Mouse (Mus musculus): ENCODE results near the gene Fdps. TPM values are rescaled to one million over a fixed set of nuclear protein-coding genes. Genes with fewer than 3 reads are reported as not detected.

The Fdps gene
- polyA plus RNA-seq, 1 experiment from 2014 or later, result 138 TPM

DNA sequence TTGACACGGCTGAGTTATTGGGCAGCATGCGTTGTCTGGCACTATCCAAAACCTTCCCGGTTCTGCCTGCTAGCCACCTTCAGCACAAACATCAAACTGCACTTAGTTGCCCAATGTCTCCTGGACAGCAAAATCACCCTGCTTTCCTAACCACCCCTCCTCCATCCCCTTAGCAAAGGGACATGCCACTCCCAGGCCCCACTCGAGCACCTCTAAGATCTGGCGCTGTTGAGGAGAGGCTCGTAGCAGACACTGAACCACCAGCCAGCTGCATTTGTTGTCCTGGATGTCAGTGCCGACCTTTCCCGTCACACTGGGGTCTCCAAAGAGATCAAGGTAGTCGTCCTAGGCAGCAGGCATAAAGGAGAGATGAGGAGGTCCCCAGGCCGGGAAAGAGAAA, 7.7 kb downstream of the Fdps start:
- no peak overlapping the region for H3K4me3 ChIP-seq (ENCODE audit: low read depth, low read length)
- no peaks in the 10 kb centered on the region for H3K9me3 ChIP-seq (ENCODE audit: control insufficient read depth)
- no peak overlapping the region for H3K9ac ChIP-seq (ENCODE audit: low read depth, low read length)
- no peak overlapping the region for H3K4me2 ChIP-seq (replicated peaks; ENCODE audit: low read depth)
- no peaks in the 10 kb centered on the region for H3K27me3 ChIP-seq (replicated peaks; ENCODE audit: control insufficient read depth, insufficient read depth, low read length)
- 78% methylated on average over 10 of the region's 10 CpGs for WGBS
- no peak for TF ChIP-seq CTCF (IDR thresholded peaks at IDR 0.05; ENCODE audit: low read depth)
- 0 out of 2 replicates have a peak, but pooled peaks cover 2% of the 10 kb centered on the region for H3K4me1 ChIP-seq (replicated peaks; ENCODE audit: control insufficient read depth, insufficient read depth, low read length)
- H3K27ac ChIP-seq (ENCODE audit: low read depth, low read length), result no peak overlapping the region
- no peak for ATAC-seq
- H3K36me3 ChIP-seq (ENCODE audit: control insufficient read depth, insufficient read depth), result peaks cover 41% of the 10 kb centered on the region

DNA sequence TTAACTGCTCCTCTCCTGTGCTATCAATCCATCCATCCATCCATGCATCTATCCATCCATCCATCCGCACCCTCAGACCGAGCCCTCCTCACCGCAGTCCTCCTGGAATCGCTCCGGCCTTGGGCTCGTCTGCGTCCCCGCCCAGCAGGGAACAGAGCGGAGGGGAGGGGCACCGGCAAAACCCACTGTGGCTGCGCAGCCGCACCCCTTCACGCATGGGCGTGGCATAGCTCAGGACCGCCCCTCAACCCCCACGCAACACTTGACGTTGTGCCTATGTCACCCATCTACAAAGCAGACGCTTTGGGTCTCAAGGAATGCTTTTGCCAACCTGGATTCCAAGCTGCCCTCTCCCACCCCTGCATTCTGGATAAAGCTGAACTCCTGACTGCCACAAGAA, 8.6 kb downstream of the Fdps start, which contains the start of gene Rusc1:
Rusc1 (minus strand) TSS at position 137 of the 400 bp plus-strand sequence.
- H3K4me1 ChIP-seq (replicated peaks; ENCODE audit: control insufficient read depth, insufficient read depth, low read length), result 0 out of 2 replicates have a peak, but pooled peaks cover 5% of the 10 kb centered on the region
- H3K27me3 ChIP-seq (replicated peaks; ENCODE audit: control insufficient read depth, insufficient read depth, low read length), result no peaks in the 10 kb centered on the region
- no peak for ATAC-seq
- 2% methylated on average over 18 of the region's 18 CpGs for WGBS
- TF ChIP-seq CTCF (IDR thresholded peaks at IDR 0.05; ENCODE audit: low read depth), result no peak
- no peak within 1 kb of the TSS for H3K27ac ChIP-seq (ENCODE audit: low read depth, low read length)
- H3K9me3 ChIP-seq (ENCODE audit: control insufficient read depth), result no peaks in the 10 kb centered on the region
- H3K4me3 ChIP-seq (ENCODE audit: low read depth, low read length), result peak within 1 kb of the TSS; percentile 9; the same call in 1 of the 2 replicates
- peaks cover 34% of the 10 kb centered on the region for H3K36me3 ChIP-seq (ENCODE audit: control insufficient read depth, insufficient read depth)
- H3K9ac ChIP-seq (ENCODE audit: low read depth, low read length), result 0 out of 2 replicates have a peak within 1 kb of the TSS, but pooled peaks have one; percentile 13
- H3K4me2 ChIP-seq (replicated peaks; ENCODE audit: low read depth), result peak within 1 kb of the TSS; percentile 48

DNA sequence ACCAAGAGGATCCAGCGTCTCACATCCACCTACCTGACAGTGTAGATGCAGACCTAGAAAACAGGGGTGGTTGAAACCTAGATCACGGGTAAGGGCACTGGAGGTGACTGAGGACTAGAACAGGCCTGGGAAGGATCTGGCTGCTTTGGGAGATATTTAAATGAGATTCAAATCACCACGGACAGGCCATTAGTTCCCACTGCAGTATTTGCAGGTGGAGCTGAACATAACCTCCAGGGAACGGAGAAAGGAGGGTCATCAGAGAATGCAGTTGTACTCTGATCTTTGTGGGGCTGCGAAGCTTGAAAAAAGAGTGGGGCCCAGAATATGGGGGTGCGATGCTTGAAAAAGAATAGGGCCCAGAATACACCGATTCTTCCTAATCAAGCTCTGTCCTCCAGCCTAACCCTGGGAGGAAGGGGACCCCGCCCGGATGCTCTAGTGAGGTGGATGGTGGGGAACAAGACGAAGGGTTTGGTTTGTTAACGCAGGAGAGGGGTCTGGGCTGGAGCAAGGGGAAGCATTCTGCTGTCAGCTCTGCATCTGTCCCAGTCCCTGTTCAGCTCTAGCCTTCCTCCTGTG, 9.2 kb downstream of the Fdps start:
- H3K9me3 ChIP-seq (ENCODE audit: control insufficient read depth), result no peaks in the 10 kb centered on the region
- H3K27ac ChIP-seq (ENCODE audit: low read depth, low read length), result no peak overlapping the region
- peak overlapping the region; percentile 48 for H3K4me2 ChIP-seq (replicated peaks; ENCODE audit: low read depth)
- peaks cover 10% of the 10 kb centered on the region; the same call in 1 of the 2 replicates for H3K4me1 ChIP-seq (replicated peaks; ENCODE audit: control insufficient read depth, insufficient read depth, low read length)
- no peaks in the 10 kb centered on the region for H3K27me3 ChIP-seq (replicated peaks; ENCODE audit: control insufficient read depth, insufficient read depth, low read length)
- peaks cover 29% of the 10 kb centered on the region for H3K36me3 ChIP-seq (ENCODE audit: control insufficient read depth, insufficient read depth)
- peak overlapping the region; percentile 9; the same call in 1 of the 2 replicates for H3K4me3 ChIP-seq (ENCODE audit: low read depth, low read length)
- no peak for ATAC-seq
- WGBS, result 45% methylated on average over 11 of the region's 11 CpGs
- H3K9ac ChIP-seq (ENCODE audit: low read depth, low read length), result 0 out of 2 replicates have a peak overlapping the region, but pooled peaks have one; percentile 13
- TF ChIP-seq CTCF (IDR thresholded peaks at IDR 0.05; ENCODE audit: low read depth), result no peak

DNA sequence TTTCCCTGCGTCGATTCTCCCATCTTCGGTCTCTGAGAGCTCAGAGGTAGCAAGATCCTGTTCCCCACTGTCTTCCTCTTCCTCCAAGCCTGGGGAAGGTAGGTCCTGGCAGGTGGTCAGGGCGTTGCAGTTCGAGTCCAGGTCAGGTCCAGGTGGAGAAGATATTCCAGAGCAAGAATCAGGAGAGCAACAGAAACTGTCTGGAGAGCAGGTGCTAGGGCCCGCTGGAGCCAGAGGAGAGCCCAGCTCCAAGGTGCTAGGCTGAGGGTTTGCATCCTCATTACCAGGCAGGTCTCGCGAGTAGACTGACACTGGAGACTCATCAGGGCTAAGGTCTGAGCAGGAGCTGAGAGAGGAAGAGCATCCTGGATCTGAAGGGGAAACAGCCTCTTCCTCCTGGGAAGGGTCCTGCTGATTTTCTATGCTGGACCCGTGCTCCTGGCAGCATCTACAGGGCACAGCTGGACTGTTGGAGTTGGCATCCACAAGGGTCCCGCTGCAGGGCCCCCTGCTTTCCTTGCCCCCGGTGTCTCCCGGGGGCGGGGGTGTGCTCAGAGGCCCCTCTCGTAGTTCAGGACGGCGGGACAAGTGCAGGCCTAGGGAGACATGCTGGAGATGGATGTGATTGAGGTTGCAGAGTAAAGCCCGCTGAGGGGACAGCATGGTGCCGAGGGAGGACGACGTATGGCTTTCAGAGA, 9.8 kb downstream of the Fdps start:
- H3K4me2 ChIP-seq (replicated peaks; ENCODE audit: low read depth), result peak overlapping the region; percentile 100
- H3K27ac ChIP-seq (ENCODE audit: low read depth, low read length), result no peak overlapping the region
- H3K9me3 ChIP-seq (ENCODE audit: control insufficient read depth), result no peaks in the 10 kb centered on the region
- peaks cover 24% of the 10 kb centered on the region for H3K36me3 ChIP-seq (ENCODE audit: control insufficient read depth, insufficient read depth)
- H3K4me1 ChIP-seq (replicated peaks; ENCODE audit: control insufficient read depth, insufficient read depth, low read length), result peaks cover 11% of the 10 kb centered on the region; the same call in 1 of the 2 replicates
- 0 out of 2 replicates have a peak overlapping the region, but pooled peaks have one; percentile 13 for H3K9ac ChIP-seq (ENCODE audit: low read depth, low read length)
- no peak for ATAC-seq
- H3K4me3 ChIP-seq (ENCODE audit: low read depth, low read length), result peak overlapping the region; percentile 64; the same call in 1 of the 2 replicates
- no peaks in the 10 kb centered on the region for H3K27me3 ChIP-seq (replicated peaks; ENCODE audit: control insufficient read depth, insufficient read depth, low read length)
- no peak for TF ChIP-seq CTCF (IDR thresholded peaks at IDR 0.05; ENCODE audit: low read depth)
- WGBS, result 32% methylated on average over 20 of the region's 20 CpGs

DNA sequence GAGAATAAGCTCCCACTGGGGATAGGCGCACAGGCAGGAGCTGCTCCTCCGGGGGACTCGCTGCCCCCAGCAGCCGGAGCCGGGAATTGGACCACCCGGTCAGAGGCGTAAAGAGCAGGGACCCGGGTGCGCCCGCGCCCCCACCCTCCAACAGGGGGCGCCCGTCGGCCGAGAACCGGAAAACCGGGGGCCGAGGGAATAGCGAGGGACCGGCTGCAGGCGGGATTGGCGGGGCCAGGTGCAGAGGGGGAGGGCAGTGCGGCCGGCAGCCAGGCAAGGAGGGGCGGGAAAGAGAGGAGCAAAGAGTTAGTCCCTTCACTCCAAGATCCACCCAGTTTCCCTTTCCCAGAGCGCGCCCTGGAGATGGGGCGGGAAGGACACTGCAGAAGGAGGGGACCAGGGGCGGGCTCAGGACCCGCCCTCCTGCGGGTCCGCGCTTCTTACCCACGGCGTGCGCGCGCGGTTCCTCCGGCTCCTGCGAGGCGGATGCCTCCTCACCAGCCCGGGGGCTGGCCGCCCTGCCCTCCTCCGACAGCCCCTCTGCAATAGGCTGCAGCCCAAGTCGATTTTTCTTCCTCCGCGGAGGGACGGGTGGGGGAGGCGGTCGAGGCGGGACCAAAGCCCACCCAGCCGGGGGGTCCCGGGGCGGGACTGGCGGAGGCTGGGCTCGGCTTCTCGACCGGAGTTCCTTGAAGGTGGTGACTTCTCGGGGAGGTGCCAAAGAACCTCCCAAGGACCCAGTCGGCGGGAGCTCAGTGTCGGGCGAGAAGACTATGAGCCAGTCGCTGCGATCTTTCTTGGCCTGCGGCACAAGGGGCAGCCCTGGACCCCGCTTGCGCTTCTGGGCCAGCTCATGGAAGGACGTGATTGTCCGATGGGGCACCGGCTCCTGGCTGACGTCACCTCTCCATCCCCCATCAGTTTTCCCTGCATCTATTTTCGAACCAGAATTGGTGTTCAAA, 10.8 kb downstream of the Fdps start:
- under 1% methylated on average over 67 of the region's 74 CpGs for WGBS
- Histone ChIP-seq H3K27me3 (replicated peaks; ENCODE audit: control insufficient read depth, insufficient read depth, low read length) (no peaks in the 10 kb centered on the region), H3K36me3 (ENCODE audit: control insufficient read depth, insufficient read depth) (peaks cover 19% of the 10 kb centered on the region; the same call in 1 of the 2 replicates), H3K9me3 (ENCODE audit: control insufficient read depth) (no peaks in the 10 kb centered on the region), H3K4me1 (replicated peaks; ENCODE audit: control insufficient read depth, insufficient read depth, low read length) (peaks cover 11% of the 10 kb centered on the region; the same call in 1 of the 2 replicates), H3K9ac (ENCODE audit: low read depth, low read length) (peak overlapping the region; percentile 76), H3K27ac (ENCODE audit: low read depth, low read length) (peak overlapping the region; percentile 92), H3K4me2 (replicated peaks; ENCODE audit: low read depth) (peak overlapping the region; percentile 100), H3K4me3 (ENCODE audit: low read depth, low read length) (peak overlapping the region; percentile 64)
- TF ChIP-seq CTCF (IDR thresholded peaks at IDR 0.05; ENCODE audit: low read depth), result peak; percentile 88
- ATAC-seq, result peak; percentile 45
